Mouse (Mus musculus): ENCODE data around the gene Npc2. TPM values are rescaled to one million over a fixed set of nuclear protein-coding genes. Genes with fewer than 3 reads are reported as not detected.

Gene Npc2
- polyA plus RNA-seq, 1 experiment from 2014 or later = 50.2 TPM

DNA sequence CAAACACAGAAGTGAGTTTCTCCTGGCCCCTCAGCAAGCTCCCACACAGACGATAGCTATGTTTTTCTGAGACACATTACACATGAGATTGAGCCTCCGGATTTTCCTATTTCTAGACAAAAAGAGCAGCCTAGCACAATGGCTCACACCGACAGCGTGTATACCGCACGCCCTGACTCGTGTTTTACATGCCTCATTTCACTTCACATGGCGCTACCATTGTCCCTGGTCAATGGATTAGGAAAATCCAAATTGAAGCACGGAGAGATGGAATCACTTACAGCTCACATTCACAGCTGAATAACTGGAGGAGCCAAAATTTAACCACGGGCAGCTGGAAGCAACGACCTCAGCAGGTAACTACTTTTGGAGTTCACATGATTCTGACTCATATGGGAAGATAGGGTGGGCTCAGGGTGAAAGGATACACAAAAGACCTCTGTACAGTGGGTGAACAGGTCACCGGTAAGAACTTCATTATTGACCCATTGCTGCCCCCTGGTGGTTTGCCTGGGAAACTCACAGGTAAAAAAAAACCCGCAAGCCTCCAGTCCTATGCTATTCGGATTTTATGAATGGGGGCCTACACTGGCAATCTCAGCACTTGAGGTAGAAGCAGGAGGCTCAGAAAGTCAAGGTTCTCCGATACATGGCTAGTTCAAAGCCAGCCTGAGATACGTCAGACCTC, 17.8 kb downstream of the Npc2 start:
- Histone ChIP-seq H3K9ac (ENCODE audit: low read depth, low read length) (no peak overlapping the region), H3K27ac (ENCODE audit: low read depth, low read length) (no peak overlapping the region), H3K4me2 (replicated peaks; ENCODE audit: low read depth, low read length) (no peak overlapping the region), H3K4me1 (ENCODE audit: control insufficient read depth, insufficient read depth, low read length) (no peaks in the 10 kb centered on the region), H3K27me3 (ENCODE audit: control insufficient read depth, insufficient read depth, low read length) (no peaks in the 10 kb centered on the region), H3K9me3 (ENCODE audit: control insufficient read depth, low read length) (no peaks in the 10 kb centered on the region), H3K36me3 (ENCODE audit: control insufficient read depth, insufficient read depth, low read length) (peaks cover 34% of the 10 kb centered on the region), H3K4me3 (ENCODE audit: low read length) (no peak overlapping the region)
- ATAC-seq (ENCODE audit: low FRiP score, low TSS enrichment) = peak; percentile 32; the same call in 1 of the 2 replicates
- 56% methylated on average over 16 of the region's 16 CpGs for WGBS

GRCm38 (mm10) chr12:84752131-84752977, 20.6 kb downstream of the Npc2 start:
- WGBS = 41% methylated on average over 14 of the region's 14 CpGs
- Histone ChIP-seq H3K4me3 (ENCODE audit: low read length) (no peak overlapping the region), H3K9ac (ENCODE audit: low read depth, low read length) (no peak overlapping the region), H3K27me3 (ENCODE audit: control insufficient read depth, insufficient read depth, low read length) (peaks cover 3% of the 10 kb centered on the region; the same call in 1 of the 2 replicates), H3K36me3 (ENCODE audit: control insufficient read depth, insufficient read depth, low read length) (peaks cover 20% of the 10 kb centered on the region), H3K9me3 (ENCODE audit: control insufficient read depth, low read length) (no peaks in the 10 kb centered on the region; the same call in 1 of the 2 replicates), H3K4me1 (ENCODE audit: control insufficient read depth, insufficient read depth, low read length) (no peaks in the 10 kb centered on the region), H3K4me2 (replicated peaks; ENCODE audit: low read depth, low read length) (no peak overlapping the region), H3K27ac (ENCODE audit: low read depth, low read length) (no peak overlapping the region)
- ATAC-seq (ENCODE audit: low FRiP score, low TSS enrichment) = no peak

GRCm38 (mm10) chr12:84750661-84751060, 22.3 kb downstream of the Npc2 start:
- Histone ChIP-seq H3K9ac (ENCODE audit: low read depth, low read length) (no peak overlapping the region), H3K9me3 (ENCODE audit: control insufficient read depth, low read length) (no peaks in the 10 kb centered on the region; the same call in 1 of the 2 replicates), H3K4me3 (ENCODE audit: low read length) (no peak overlapping the region), H3K27ac (ENCODE audit: low read depth, low read length) (no peak overlapping the region), H3K4me2 (replicated peaks; ENCODE audit: low read depth, low read length) (no peak overlapping the region), H3K27me3 (ENCODE audit: control insufficient read depth, insufficient read depth, low read length) (peaks cover 3% of the 10 kb centered on the region; the same call in 1 of the 2 replicates), H3K4me1 (ENCODE audit: control insufficient read depth, insufficient read depth, low read length) (no peaks in the 10 kb centered on the region), H3K36me3 (ENCODE audit: control insufficient read depth, insufficient read depth, low read length) (peaks cover 3% of the 10 kb centered on the region; the same call in 1 of the 2 replicates)
- 35% methylated on average over 14 of the region's 14 CpGs for WGBS
- ATAC-seq (ENCODE audit: low FRiP score, low TSS enrichment) = no peak

DNA sequence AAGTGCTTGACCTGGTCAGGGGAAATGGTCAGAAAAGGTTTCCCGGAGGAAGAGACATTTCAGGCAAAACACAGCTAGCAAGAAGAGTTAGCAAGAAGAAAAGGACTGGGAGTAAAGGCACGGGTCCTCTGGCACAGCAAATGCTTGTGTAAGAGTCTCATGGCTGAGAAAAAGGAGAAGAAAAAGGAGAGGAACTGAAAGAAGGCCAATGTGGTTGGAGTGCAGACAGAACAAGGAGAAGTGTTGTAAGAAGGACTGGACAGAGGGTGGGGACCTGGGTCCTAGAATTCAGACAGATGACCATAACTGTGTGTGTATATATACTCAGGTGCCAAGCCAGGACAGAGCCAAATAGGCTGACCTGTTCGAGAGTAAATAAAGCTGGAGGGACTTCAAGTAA, 24.8 kb downstream of the Npc2 start:
- no peak overlapping the region for H3K4me3 ChIP-seq (ENCODE audit: low read length)
- no peak overlapping the region for H3K27ac ChIP-seq (ENCODE audit: low read depth, low read length)
- no peak overlapping the region for H3K4me2 ChIP-seq (replicated peaks; ENCODE audit: low read depth, low read length)
- H3K36me3 ChIP-seq (ENCODE audit: control insufficient read depth, insufficient read depth, low read length) = no peaks in the 10 kb centered on the region
- H3K9me3 ChIP-seq (ENCODE audit: control insufficient read depth, low read length) = no peaks in the 10 kb centered on the region; the same call in 1 of the 2 replicates
- peaks cover 6% of the 10 kb centered on the region; the same call in 1 of the 2 replicates for H3K27me3 ChIP-seq (ENCODE audit: control insufficient read depth, insufficient read depth, low read length)
- H3K9ac ChIP-seq (ENCODE audit: low read depth, low read length) = no peak overlapping the region
- no peaks in the 10 kb centered on the region for H3K4me1 ChIP-seq (ENCODE audit: control insufficient read depth, insufficient read depth, low read length)
- 66% methylated on average over 3 of the region's 3 CpGs for WGBS
- ATAC-seq (ENCODE audit: low FRiP score, low TSS enrichment) = no peak

DNA sequence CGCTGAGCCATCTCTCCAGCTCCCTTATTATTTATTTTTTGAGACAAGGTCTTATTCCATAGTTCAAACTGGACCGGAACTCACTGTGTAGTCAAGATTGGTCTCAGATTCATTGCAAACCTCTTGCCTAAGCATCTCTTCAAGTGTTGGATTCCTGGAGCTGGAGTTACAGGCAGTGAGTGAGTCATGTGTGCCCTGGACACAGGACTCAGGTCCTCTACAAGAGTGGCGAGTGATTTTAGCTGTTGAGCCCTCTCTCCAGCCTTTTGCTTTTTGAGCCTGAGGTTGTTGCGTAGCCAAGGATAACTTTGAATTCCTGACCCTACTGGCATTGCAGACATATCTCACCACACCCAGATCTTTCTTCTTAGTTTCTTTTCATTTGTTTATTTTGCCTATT, 27.3 kb downstream of the Npc2 start:
- ATAC-seq (ENCODE audit: low FRiP score, low TSS enrichment) = no peak
- 68% methylated on average over 4 of the region's 4 CpGs for WGBS
- Histone ChIP-seq H3K9ac (ENCODE audit: low read depth, low read length) (no peak overlapping the region), H3K27me3 (ENCODE audit: control insufficient read depth, insufficient read depth, low read length) (peaks cover 6% of the 10 kb centered on the region; the same call in 1 of the 2 replicates), H3K9me3 (ENCODE audit: control insufficient read depth, low read length) (no peaks in the 10 kb centered on the region; the same call in 1 of the 2 replicates), H3K4me1 (ENCODE audit: control insufficient read depth, insufficient read depth, low read length) (no peaks in the 10 kb centered on the region), H3K4me2 (replicated peaks; ENCODE audit: low read depth, low read length) (no peak overlapping the region), H3K27ac (ENCODE audit: low read depth, low read length) (no peak overlapping the region), H3K4me3 (ENCODE audit: low read length) (no peak overlapping the region), H3K36me3 (ENCODE audit: control insufficient read depth, insufficient read depth, low read length) (no peaks in the 10 kb centered on the region)

- ATAC-seq (ENCODE audit: low FRiP score, low TSS enrichment) = no peak
- WGBS = 79% methylated on average over 10 of the region's 10 CpGs
- H3K27ac ChIP-seq (ENCODE audit: low read depth, low read length) = no peak overlapping the region
- no peaks in the 10 kb centered on the region for H3K36me3 ChIP-seq (ENCODE audit: control insufficient read depth, insufficient read depth, low read length)
- 0 out of 2 replicates have a peak, but pooled peaks cover 4% of the 10 kb centered on the region for H3K27me3 ChIP-seq (ENCODE audit: control insufficient read depth, insufficient read depth, low read length)
- no peak overlapping the region for H3K9ac ChIP-seq (ENCODE audit: low read depth, low read length)
- no peak overlapping the region for H3K4me2 ChIP-seq (replicated peaks; ENCODE audit: low read depth, low read length)
- no peaks in the 10 kb centered on the region for H3K4me1 ChIP-seq (ENCODE audit: control insufficient read depth, insufficient read depth, low read length)
- no peaks in the 10 kb centered on the region; the same call in 1 of the 2 replicates for H3K9me3 ChIP-seq (ENCODE audit: control insufficient read depth, low read length)
- H3K4me3 ChIP-seq (ENCODE audit: low read length) = no peak overlapping the region
Observed at GRCm38 (mm10) chr12:84743496-84743895, 29.5 kb downstream of the Npc2 start.

DNA sequence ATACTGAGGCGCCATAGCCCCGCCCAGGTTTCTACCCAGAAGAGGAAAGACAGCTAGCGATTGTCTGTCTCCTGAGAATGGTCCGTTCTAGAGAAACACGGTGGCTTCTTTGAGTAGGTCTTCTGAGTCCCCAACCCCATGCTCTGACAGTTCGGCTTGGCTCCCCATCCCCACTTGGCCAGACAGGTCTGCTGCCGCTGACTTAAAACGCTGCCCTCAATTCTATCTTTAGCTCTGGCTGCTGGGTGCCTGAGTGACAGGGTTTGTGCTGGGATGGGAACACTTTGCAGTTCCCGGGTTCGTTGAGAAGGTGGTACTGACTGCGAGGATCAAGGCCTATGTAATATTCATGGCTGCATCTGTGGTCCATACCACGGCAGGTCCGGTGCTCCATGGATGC, 39.6 kb downstream of the Npc2 start:
- no peak for ATAC-seq (ENCODE audit: low FRiP score, low TSS enrichment)
- Histone ChIP-seq H3K4me3 (ENCODE audit: low read length) (no peak overlapping the region), H3K36me3 (ENCODE audit: control insufficient read depth, insufficient read depth, low read length) (no peaks in the 10 kb centered on the region), H3K9me3 (ENCODE audit: control insufficient read depth, low read length) (no peaks in the 10 kb centered on the region), H3K4me1 (ENCODE audit: control insufficient read depth, insufficient read depth, low read length) (no peaks in the 10 kb centered on the region), H3K27me3 (ENCODE audit: control insufficient read depth, insufficient read depth, low read length) (peaks cover 21% of the 10 kb centered on the region), H3K4me2 (replicated peaks; ENCODE audit: low read depth, low read length) (no peak overlapping the region), H3K9ac (ENCODE audit: low read depth, low read length) (no peak overlapping the region), H3K27ac (ENCODE audit: low read depth, low read length) (no peak overlapping the region)
- 70% methylated on average over 13 of the region's 13 CpGs for WGBS

- H3K9ac ChIP-seq (ENCODE audit: low read depth, low read length) = no peak overlapping the region
- H3K27ac ChIP-seq (ENCODE audit: low read depth, low read length) = no peak overlapping the region
- H3K36me3 ChIP-seq (ENCODE audit: control insufficient read depth, insufficient read depth, low read length) = no peaks in the 10 kb centered on the region
- no peaks in the 10 kb centered on the region for H3K9me3 ChIP-seq (ENCODE audit: control insufficient read depth, low read length)
- no peak for ATAC-seq (ENCODE audit: low FRiP score, low TSS enrichment)
- no peak overlapping the region for H3K4me2 ChIP-seq (replicated peaks; ENCODE audit: low read depth, low read length)
- H3K4me3 ChIP-seq (ENCODE audit: low read length) = no peak overlapping the region
- H3K4me1 ChIP-seq (ENCODE audit: control insufficient read depth, insufficient read depth, low read length) = peaks cover 8% of the 10 kb centered on the region; the same call in 1 of the 2 replicates
- peaks cover 14% of the 10 kb centered on the region for H3K27me3 ChIP-seq (ENCODE audit: control insufficient read depth, insufficient read depth, low read length)
- 87% methylated on average over 10 of the region's 10 CpGs for WGBS
Observed at GRCm38 (mm10) chr12:84728421-84728820, 44.5 kb downstream of the Npc2 start.

- peak; percentile 78 for ATAC-seq (ENCODE audit: low FRiP score, low TSS enrichment)
- peak overlapping the region; percentile 14; the same call in 1 of the 2 replicates for H3K27ac ChIP-seq (ENCODE audit: low read depth, low read length)
- H3K4me2 ChIP-seq (replicated peaks; ENCODE audit: low read depth, low read length) = no peak overlapping the region
- H3K4me1 ChIP-seq (ENCODE audit: control insufficient read depth, insufficient read depth, low read length) = peaks cover 8% of the 10 kb centered on the region; the same call in 1 of the 2 replicates
- H3K9ac ChIP-seq (ENCODE audit: low read depth, low read length) = no peak overlapping the region
- H3K4me3 ChIP-seq (ENCODE audit: low read length) = no peak overlapping the region
- no peaks in the 10 kb centered on the region for H3K36me3 ChIP-seq (ENCODE audit: control insufficient read depth, insufficient read depth, low read length)
- H3K27me3 ChIP-seq (ENCODE audit: control insufficient read depth, insufficient read depth, low read length) = peaks cover 9% of the 10 kb centered on the region
- no peaks in the 10 kb centered on the region for H3K9me3 ChIP-seq (ENCODE audit: control insufficient read depth, low read length)
- 18% methylated on average over 5 of the region's 5 CpGs for WGBS
Observed at GRCm38 (mm10) chr12:84727434-84727833, 45.5 kb downstream of the Npc2 start.
